Mouse (Mus musculus): ENCODE measurements at regions not wholly inside any gene's neighbourhood (a gene's known extent, or its start where the extent isn't known, plus 50 kb on each side); places are given as distances from the start of the nearest gene placed in this dataset.

GRCm38 (mm10) chr5:118494649-118495477 lies 65.6 kb upstream of the Med13l start:
- DNase-seq (ENCODE audit: low spot score in 2 of 2) = no peak

- DNase-seq (ENCODE audit: low spot score in 2 of 2) = no peak
Observed at GRCm38 (mm10) chr5:118495478-118495760, 65.1 kb upstream of the Med13l start.

- no peak for DNase-seq (ENCODE audit: low spot score in 2 of 2)
Observed at GRCm38 (mm10) chr5:118501624-118502023, 58.9 kb upstream of the Med13l start.

GRCm38 (mm10) chr5:118502991-118503390 lies 57.5 kb upstream of the Med13l start:
- DNase-seq (ENCODE audit: low spot score in 2 of 2) = no peak

GRCm38 (mm10) chr5:118504170-118504569 lies 56.3 kb upstream of the Med13l start:
- DNase-seq (ENCODE audit: low spot score in 2 of 2) = no peak

GRCm38 (mm10) chr5:118504926-118505325 lies 55.6 kb upstream of the Med13l start:
- no peak for DNase-seq (ENCODE audit: low spot score in 2 of 2)

- no peak for DNase-seq (ENCODE audit: low spot score in 2 of 2)
Observed at GRCm38 (mm10) chr5:118509871-118510270, 50.6 kb upstream of the Med13l start.

All from spleen, postnatal 14 days (tissue).